9 mouse cellular contexts compared by ENCODE assay signal in genomic region chr19:21329770-21330169, GRCm38 (mm10). TPM values are rescaled to one million over a fixed set of nuclear protein-coding genes. Genes with fewer than 3 reads are reported as not detected.
A peak's percentile ranks its signal among the peaks of the same experiment; 100 is the strongest.
DNase-seq lines count a peak whose midpoint lies in the region; ATAC-seq and TF ChIP-seq lines count a peak whose summit lies in the region.
"Had no signal": no experiment of that assay in that cellular context is flagged by ENCODE, and none has a peak within 500 bp of the region (broad histone marks: within the 10 kb centered on the region; RNA-seq: fewer than 3 reads in every experiment).

No protein-coding gene starts in this region.

- DNase-seq in liver, adult 2 months (ENCODE audit: extremely low read depth, low read depth, low spot score) = peak; percentile 97
- DNase-seq in liver, embryonic 11.5 days (ENCODE audit: low spot score) = no peak
- peak; percentile 72 to 76 for DNase-seq in cerebellum, adult 18-20 months
- DNase-seq in gastrocnemius, postnatal 36 days = peak; percentile 70 to 74
- peak; percentile 40 to 81 for DNase-seq in layer of hippocampus, postnatal 14 days (ENCODE audit: low spot score in 2 of 2)
- peak; percentile 63 to 77 for DNase-seq in right cerebral cortex, postnatal 10 days (ENCODE audit: low spot score in 2 of 2)
- no peak for DNase-seq in spleen, postnatal 36 days (ENCODE audit: low spot score in 2 of 2)
- DNase-seq in spleen, postnatal 4 days (ENCODE audit: low spot score in 2 of 2) = no peak

- no peaks in the 10 kb centered on the region for H3K79me2 ChIP-seq in liver, adult 2 months (ENCODE audit: control insufficient read depth, insufficient read depth, low read length)

- H3K36me3 ChIP-seq in liver, adult 2 months (ENCODE audit: control insufficient read depth, insufficient read depth, low read length) = no peaks in the 10 kb centered on the region
- H3K36me3 ChIP-seq in liver, embryonic 11.5 days (ENCODE audit: control insufficient read depth, insufficient read depth, low read length) = no peaks in the 10 kb centered on the region
- H3K36me3 ChIP-seq: limb, embryonic 15.5 days had no signal

- 0 out of 2 replicates have a peak overlapping the region, but pooled peaks have one; percentile 45 for H3K9ac ChIP-seq in liver, adult 2 months (ENCODE audit: low read depth, low read length)
- no peak overlapping the region for H3K9ac ChIP-seq in liver, embryonic 11.5 days (ENCODE audit: low read depth, low read length)
- H3K9ac ChIP-seq: limb, embryonic 15.5 days had no signal

- intact Hi-C loops in gastrocnemius, postnatal 36 days (cut with DNase I) = loop anchor here (5.0 to 10.0 kb wide), 2 partner anchors 57 to 185 kb away; partner anchors contain the start of gene Zfand5

- WGBS in liver, adult 2 months = 15% methylated on average over 5 of the region's 5 CpGs
- WGBS in liver, embryonic 11.5 days = 65% methylated on average over 5 of the region's 5 CpGs

- ATAC-seq in liver, embryonic 11.5 days (replicated peaks; ENCODE audit: low FRiP score) = no peak

- H3K9me3 ChIP-seq in liver, embryonic 11.5 days (ENCODE audit: control insufficient read depth, low read length) = no peaks in the 10 kb centered on the region
- H3K9me3 ChIP-seq: limb, embryonic 15.5 days had no signal

- no peaks in the 10 kb centered on the region for H3K27me3 ChIP-seq in liver, adult 2 months (ENCODE audit: control insufficient read depth, insufficient read depth, low read length)
- no peaks in the 10 kb centered on the region for H3K27me3 ChIP-seq in liver, embryonic 11.5 days (replicated peaks; ENCODE audit: control insufficient read depth, insufficient read depth, low read length)
- H3K27me3 ChIP-seq: limb, embryonic 15.5 days had no signal

- H3K27ac ChIP-seq in liver, adult 2 months (replicated peaks; ENCODE audit: insufficient read depth, low read depth, low read length) = peak overlapping the region; percentile 95
- H3K27ac ChIP-seq in liver, embryonic 11.5 days (ENCODE audit: low read depth, low read length) = no peak overlapping the region
- H3K27ac ChIP-seq: limb, embryonic 15.5 days had no signal

- H3K4me2 ChIP-seq in liver, embryonic 11.5 days = no peak overlapping the region
- H3K4me2 ChIP-seq: limb, embryonic 15.5 days had no signal

- no peak for TF ChIP-seq POLR2A in liver, adult 2 months (IDR thresholded peaks at IDR 0.05; ENCODE audit: extremely low read depth, insufficient read depth, low read length)

- no peak for TF ChIP-seq CTCF in liver, adult 2 months (IDR thresholded peaks at IDR 0.05; ENCODE audit: low read depth, low read length)

- peaks cover 2% of the 10 kb centered on the region for H3K4me1 ChIP-seq in liver, adult 2 months (ENCODE audit: control insufficient read depth, insufficient read depth, low read length)
- no peaks in the 10 kb centered on the region for H3K4me1 ChIP-seq in liver, embryonic 11.5 days (replicated peaks; ENCODE audit: control insufficient read depth, insufficient read depth, low read length)
- H3K4me1 ChIP-seq: limb, embryonic 15.5 days had no signal

- no peak overlapping the region; the same call in 1 of the 2 replicates for H3K4me3 ChIP-seq in liver, adult 2 months (ENCODE audit: insufficient read depth, low read depth, low read length)
- H3K4me3 ChIP-seq in liver, embryonic 11.5 days (ENCODE audit: low read depth, low read length) = no peak overlapping the region
- H3K4me3 ChIP-seq: limb, embryonic 15.5 days had no signal

RNA-seq across cellular contexts. Expression of gene Zfand5, which starts 57.7 kb away (rescaled TPM):
- total RNA-seq in liver, adult 2 months (2014; rRNA removed) = 37.9 and 39.7 TPM in 2 replicates
- 7.6 and 8.7 TPM in 2 replicates for polyA plus RNA-seq in liver, adult 2 months (2012; rRNA removed)
- polyA plus RNA-seq in liver, embryonic 11.5 days (2014; fragmentation: Nextera tagmentation; extraction: Ambion mirVana) = 61.4 and 67.7 TPM in 2 replicates
- 100 to 1,000 TPM; 228 to 300 TPM for total RNA-seq in gastrocnemius, postnatal 36 days (2021)
- 100 to 1,000 TPM; 155 to 165 TPM for total RNA-seq in layer of hippocampus, postnatal 14 days (2021)

Comparison
In these comparisons a context has a peak if more than half of its experiments do, and no peak if none do; other contexts are left out.
1. DNase-seq: peak in liver, adult 2 months (single experiment), cerebellum, adult 18-20 months (2 of 2), gastrocnemius, postnatal 36 days (2 of 2), layer of hippocampus, postnatal 14 days (2 of 2) and right cerebral cortex, postnatal 10 days (2 of 2); none in liver, embryonic 11.5 days (single experiment), spleen, postnatal 36 days (0 of 2) and spleen, postnatal 4 days (0 of 2).